Mouse (Mus musculus) E14TG2a.4 (cell line): ENCODE results near the gene Fahd1.

ENCODE experiments used
- H3K27me3 ChIP-seq: 2 replicates; pipeline ENCODE4 v1.6.1; 2014; ENCODE audit warnings: low read length, control low read depth; ENCODE audit not compliant: insufficient read depth
- H3K36me3 ChIP-seq: 2 replicates; pipeline ENCODE4 v1.6.1; 2014; ENCODE audit warnings: low read length, control low read depth; ENCODE audit not compliant: insufficient read depth
- H3K4me1 ChIP-seq: replicated peaks from 2 replicates; pipeline ENCODE4 v1.6.1; 2014; ENCODE audit warnings: low read depth, low read length, control low read depth
- H3K4me3 ChIP-seq: replicated peaks from 2 replicates; pipeline ENCODE4 v1.5.1; 2014; ENCODE audit warnings: mild to moderate bottlenecking, low read length
- H3K9me3 ChIP-seq: 2 replicates; pipeline ENCODE4 v1.6.1; 2014; ENCODE audit warnings: low read length, control low read depth
- CTCF ChIP-seq: conservative IDR thresholded peaks from 2 replicates; pipeline ENCODE4 v1.5.1; 2014; ENCODE audit warnings: low read length
- NANOG ChIP-seq: IDR thresholded peaks from 2 replicates; pipeline ENCODE4 v1.6.1; 2014; ENCODE audit warnings: borderline replicate concordance, low read length, mixed read lengths
- POU5F1 ChIP-seq: IDR thresholded peaks from 2 replicates; pipeline ENCODE4 v1.6.1; 2014; ENCODE audit warnings: low read length, borderline replicate concordance

The Fahd1 gene

GRCm38 (mm10) chr17:24886932-24887271 is 36.7 kb upstream of the Fahd1 start:
- H3K4me3 ChIP-seq, result peak overlapping the region; percentile 100
- peaks cover 81% of the 10 kb centered on the region for H3K4me1 ChIP-seq
- peaks cover 69% of the 10 kb centered on the region for H3K36me3 ChIP-seq
- H3K27me3 ChIP-seq, result no peaks in the 10 kb centered on the region
- no peak for TF ChIP-seq POU5F1
- no peak for TF ChIP-seq CTCF
- TF ChIP-seq NANOG, result no peak
- H3K9me3 ChIP-seq, result no peaks in the 10 kb centered on the region

DNA sequence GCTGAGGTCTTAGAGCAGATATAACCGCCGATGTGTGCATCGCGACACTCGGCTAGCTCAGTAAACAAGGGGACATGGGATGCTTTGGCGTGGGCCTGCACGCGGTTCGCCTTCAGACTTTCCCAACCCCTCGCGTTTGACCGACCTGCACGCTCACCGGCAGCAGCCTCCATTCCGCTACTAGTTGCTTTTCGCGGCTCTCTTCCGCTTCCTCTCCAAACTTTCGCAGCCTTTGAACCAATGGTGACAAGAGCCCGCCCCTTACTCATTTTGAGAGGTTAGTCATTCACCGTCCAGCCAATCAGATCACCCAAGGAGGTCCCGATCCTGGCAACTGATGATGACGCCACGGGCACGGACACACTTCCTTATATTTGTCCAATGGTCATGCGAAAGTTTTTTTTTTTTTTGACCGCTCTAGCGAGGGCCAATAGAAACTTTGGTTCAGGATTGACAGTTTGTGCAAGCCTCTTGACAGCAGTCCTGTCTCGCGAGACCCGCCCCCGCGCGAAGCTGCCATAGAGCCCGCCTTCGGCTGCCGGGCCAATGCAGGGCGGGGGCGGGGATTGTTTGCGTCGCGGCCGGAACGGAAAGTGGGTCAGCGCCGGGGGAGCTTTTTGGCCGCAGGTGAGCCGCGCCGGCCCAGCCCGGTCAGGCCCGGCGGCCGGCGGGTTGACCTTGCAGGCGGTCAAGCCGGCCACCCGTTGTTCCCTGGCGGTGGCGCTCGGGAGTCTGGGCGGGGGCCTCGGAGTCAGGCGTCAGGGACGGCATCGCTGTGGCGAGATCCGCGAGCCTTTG is 36.2 kb upstream of the Fahd1 start, which contains the start of the genes Nubp2 and Spsb3:
Nubp2 (minus strand) TSS at position 216 of the 798 bp plus-strand sequence.
Spsb3 (plus strand) TSS at position 510 of the 798 bp plus-strand sequence.
- TF ChIP-seq POU5F1 (no peak), CTCF (no peak), NANOG (no peak)
- Histone ChIP-seq H3K27me3 (no peaks in the 10 kb centered on the region), H3K9me3 (no peaks in the 10 kb centered on the region), H3K4me1 (peaks cover 84% of the 10 kb centered on the region), H3K36me3 (peaks cover 64% of the 10 kb centered on the region), H3K4me3 (peak within 1 kb of the TSS; percentile 100)

GRCm38 (mm10) chr17:24885356-24886133 is 35.4 kb upstream of the Fahd1 start:
- H3K4me1 ChIP-seq, result peaks cover 84% of the 10 kb centered on the region
- H3K36me3 ChIP-seq, result peaks cover 58% of the 10 kb centered on the region
- no peak for TF ChIP-seq NANOG
- TF ChIP-seq POU5F1, result no peak
- TF ChIP-seq CTCF, result no peak
- H3K4me3 ChIP-seq, result peak overlapping the region; percentile 100
- H3K27me3 ChIP-seq, result no peaks in the 10 kb centered on the region
- no peaks in the 10 kb centered on the region for H3K9me3 ChIP-seq

GRCm38 (mm10) chr17:24884391-24884790 is 34.2 kb upstream of the Fahd1 start:
- no peaks in the 10 kb centered on the region for H3K27me3 ChIP-seq
- H3K4me1 ChIP-seq, result peaks cover 84% of the 10 kb centered on the region
- peaks cover 50% of the 10 kb centered on the region for H3K36me3 ChIP-seq
- TF ChIP-seq NANOG (no peak), POU5F1 (no peak), CTCF (no peak)
- H3K9me3 ChIP-seq, result no peaks in the 10 kb centered on the region
- H3K4me3 ChIP-seq, result peak overlapping the region; percentile 100

- peaks cover 42% of the 10 kb centered on the region for H3K36me3 ChIP-seq
- peak overlapping the region; percentile 74 for H3K4me3 ChIP-seq
- no peaks in the 10 kb centered on the region for H3K9me3 ChIP-seq
- no peak for TF ChIP-seq POU5F1
- no peak for TF ChIP-seq NANOG
- peak; percentile 51 for TF ChIP-seq CTCF
- peaks cover 88% of the 10 kb centered on the region for H3K4me1 ChIP-seq
- H3K27me3 ChIP-seq, result no peaks in the 10 kb centered on the region
These were observed 31.7 kb upstream of the Fahd1 start for GRCm38 (mm10) chr17:24881738-24882440.

DNA sequence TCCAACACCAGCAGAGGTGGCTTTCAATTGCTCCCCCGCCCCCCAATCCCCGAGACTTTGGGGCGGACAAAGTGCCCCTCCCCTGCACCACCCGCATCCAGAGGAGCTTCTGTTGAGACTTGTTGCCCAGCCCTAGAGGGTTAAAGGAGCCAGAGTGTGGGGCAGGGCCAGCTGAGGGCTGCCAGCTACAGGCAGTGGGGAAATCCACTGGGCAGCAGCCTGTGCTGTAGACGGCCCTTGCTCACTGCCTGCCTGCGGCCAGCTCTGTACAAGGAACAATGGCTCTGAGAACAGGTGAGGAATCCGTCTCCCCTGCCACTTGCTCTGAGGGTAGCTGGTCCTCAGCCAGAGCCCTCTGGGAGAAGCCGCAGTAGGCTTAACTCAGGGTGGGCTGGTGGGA is 28.4 kb upstream of the Fahd1 start:
- Histone ChIP-seq H3K9me3 (no peaks in the 10 kb centered on the region), H3K4me1 (peaks cover 97% of the 10 kb centered on the region)
- TF ChIP-seq POU5F1 (no peak), NANOG (no peak), CTCF (no peak)

GRCm38 (mm10) chr17:24878117-24878397 is 27.9 kb upstream of the Fahd1 start:
- H3K4me1 ChIP-seq, result peaks cover 96% of the 10 kb centered on the region
- H3K4me3 ChIP-seq, result peak overlapping the region; percentile 70
- peaks cover 17% of the 10 kb centered on the region for H3K36me3 ChIP-seq
- no peaks in the 10 kb centered on the region for H3K27me3 ChIP-seq
- no peaks in the 10 kb centered on the region for H3K9me3 ChIP-seq
- no peak for TF ChIP-seq CTCF

More for the DNA sequence above, 28.4 kb upstream of the Fahd1 start:
- Histone ChIP-seq H3K36me3 (peaks cover 22% of the 10 kb centered on the region), H3K27me3 (no peaks in the 10 kb centered on the region), H3K4me3 (peak overlapping the region; percentile 70)

DNA sequence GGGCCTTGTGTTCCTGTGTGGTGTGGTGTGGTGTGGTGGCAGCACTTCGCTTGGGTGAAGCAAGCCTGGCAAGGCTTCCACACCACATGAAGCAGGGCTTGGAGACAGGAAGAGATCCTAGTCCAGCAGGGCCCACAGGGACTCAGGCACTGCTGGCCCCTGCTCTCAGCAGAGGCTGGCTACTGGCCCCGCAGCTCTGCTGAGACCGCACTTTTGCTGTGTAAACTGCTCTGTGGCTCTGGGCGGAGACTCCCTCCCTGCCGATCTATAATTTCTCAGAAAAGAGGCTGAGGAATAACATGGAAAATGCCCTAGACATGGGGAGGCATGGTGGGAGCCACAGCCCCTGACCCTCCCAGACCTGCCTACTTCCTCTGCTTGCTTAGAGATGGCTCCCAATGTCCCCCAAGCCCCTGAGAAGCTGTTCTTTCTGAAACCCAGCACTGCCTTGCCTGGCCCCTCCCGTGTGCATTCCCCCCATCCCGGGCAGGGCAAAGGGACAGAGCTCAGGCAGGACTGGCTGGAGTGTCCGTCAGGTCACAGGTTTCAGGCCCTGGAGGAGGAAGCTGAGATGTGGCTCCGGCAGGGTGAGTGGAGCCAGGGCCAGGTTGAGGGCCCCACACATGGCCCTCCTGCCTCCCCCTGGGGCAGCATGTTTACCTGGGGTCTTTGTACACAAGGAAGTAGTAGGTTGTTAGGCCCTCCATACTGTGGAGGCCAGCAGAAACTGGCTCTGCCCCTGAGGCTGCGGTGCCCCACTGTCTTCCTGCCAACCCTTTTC is 27.4 kb upstream of the Fahd1 start:
- H3K36me3 ChIP-seq, result peaks cover 12% of the 10 kb centered on the region
- peak overlapping the region; percentile 70 for H3K4me3 ChIP-seq
- no peaks in the 10 kb centered on the region for H3K27me3 ChIP-seq
- H3K4me1 ChIP-seq, result peaks cover 96% of the 10 kb centered on the region
- no peaks in the 10 kb centered on the region for H3K9me3 ChIP-seq
- TF ChIP-seq CTCF, result no peak
- no peak for TF ChIP-seq NANOG
- no peak for TF ChIP-seq POU5F1

GRCm38 (mm10) chr17:24874989-24875388 is 24.8 kb upstream of the Fahd1 start:
- TF ChIP-seq POU5F1 (no peak), NANOG (no peak), CTCF (no peak)
- peaks cover 86% of the 10 kb centered on the region for H3K4me1 ChIP-seq
- peak overlapping the region; percentile 32; the same call in 1 of the 2 replicates for H3K4me3 ChIP-seq
- no peaks in the 10 kb centered on the region for H3K27me3 ChIP-seq
- no peaks in the 10 kb centered on the region for H3K36me3 ChIP-seq
- no peaks in the 10 kb centered on the region for H3K9me3 ChIP-seq
